Mouse (Mus musculus) forebrain, embryonic 11.5 days (tissue): Measurements from ENCODE around the gene Slc25a33. TPM values are rescaled to one million over a fixed set of nuclear protein-coding genes. Genes with fewer than 3 reads are reported as not detected.

Experiments
- ATAC-seq: fragments of 200-750 bp; cut with Nextera tagmentation; replicated peaks from 2 replicates; pipeline ENCODE4 v1.8.0; 2017; ENCODE audit warnings: moderate TSS enrichment; ENCODE audit not compliant: low FRiP score
- DNase-seq: peaks from one replicate; pipeline ENCODE4 v3.0.0-alpha.2; 2017; ENCODE audit warnings: low spot score
- H3K27ac ChIP-seq: fragments of 300-500 bp; sonication (generic); 2 replicates; pipeline ENCODE4 v1.5.1; 2014; ENCODE audit warnings: low read depth, low read length
- H3K27me3 ChIP-seq: fragments of 300-500 bp; sonication (generic); 2 replicates; pipeline ENCODE4 v1.6.1; 2014; ENCODE audit warnings: mild to moderate bottlenecking, low read length, mixed read lengths; ENCODE audit not compliant: control insufficient read depth, insufficient read depth
- H3K36me3 ChIP-seq: fragments of 300-500 bp; sonication (generic); 2 replicates; pipeline ENCODE4 v1.6.1; 2014; ENCODE audit warnings: mild to moderate bottlenecking, low read length, moderate library complexity, mixed read lengths; ENCODE audit not compliant: control insufficient read depth, insufficient read depth
- H3K4me1 ChIP-seq: fragments of 300-500 bp; sonication (generic); replicated peaks from 2 replicates; pipeline ENCODE4 v1.6.1; 2014; ENCODE audit warnings: low read length, mixed read lengths; ENCODE audit not compliant: control insufficient read depth, insufficient read depth
- H3K4me2 ChIP-seq: fragments of 300-500 bp; sonication (generic); 2 replicates; pipeline ENCODE4 v1.6.1; 2014; ENCODE audit warnings: low read depth, mild to moderate bottlenecking, low read length, moderate library complexity, mixed read lengths; ENCODE audit not compliant: severe bottlenecking
- H3K4me3 ChIP-seq: fragments of 300-500 bp; sonication (generic); 2 replicates; pipeline ENCODE4 v1.5.1; 2014; ENCODE audit warnings: low read depth, low read length
- H3K9ac ChIP-seq: fragments of 300-500 bp; sonication (generic); 2 replicates; pipeline ENCODE4 v1.6.1; 2014; ENCODE audit warnings: low read length
- H3K9me3 ChIP-seq: fragments of 300-500 bp; sonication (generic); 2 replicates; pipeline ENCODE4 v1.6.1; 2016; ENCODE audit warnings: low read length, mixed read lengths; ENCODE audit not compliant: control insufficient read depth
- WGBS: fragments of 180-500 bp; shearing (Covaris S2); extraction: QIAGEN DNeasy Blood & Tissue Kit; methylation state at CpG from one replicate; pipeline ENCODE4 v1.1.7; 2014; 5-methylcytosine and 5-hydroxymethylcytosine counted together
- polyA plus RNA-seq: library from polyadenylated mRNA; unstranded; fragments of >200 nt; fragmentation: Nextera tagmentation; extraction: Ambion mirVana; gene quantifications from 2 replicates; pipeline ENCODE4 v1.2.1, GENCODE M21; 2014

Gene Slc25a33
- polyA plus RNA-seq, 1 experiment from 2014 or later: 12.0 TPM

DNA sequence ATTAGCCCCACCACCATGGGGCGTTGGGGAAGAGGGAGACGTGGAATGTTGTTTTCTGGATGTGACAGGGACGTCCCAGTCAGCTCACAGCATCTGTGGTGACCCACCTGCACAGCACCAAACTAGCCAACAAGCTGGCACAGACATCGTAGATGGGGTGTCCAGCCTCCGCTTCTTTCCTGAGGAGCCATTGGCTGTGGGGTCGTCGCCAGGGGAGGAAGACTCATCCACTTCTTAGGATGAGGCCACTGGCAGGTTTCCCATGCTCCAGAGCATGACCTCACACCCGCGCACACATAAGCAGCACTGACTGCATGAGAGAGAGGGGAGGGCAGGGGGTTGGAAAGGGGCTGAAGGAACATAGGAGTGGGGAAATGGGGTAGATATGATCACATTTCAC, 5.9 kb upstream of the Slc25a33 start:
- no peak for DNase-seq
- no peak for ATAC-seq
- no peak overlapping the region for H3K4me2 ChIP-seq
- no peaks in the 10 kb centered on the region for H3K36me3 ChIP-seq
- WGBS: 81% methylated on average over 9 of the region's 9 CpGs
- H3K9me3 ChIP-seq: no peaks in the 10 kb centered on the region
- H3K27me3 ChIP-seq: peaks cover 12% of the 10 kb centered on the region
- no peak overlapping the region for H3K9ac ChIP-seq
- H3K4me1 ChIP-seq: no peaks in the 10 kb centered on the region
- no peak overlapping the region for H3K4me3 ChIP-seq
- no peak overlapping the region for H3K27ac ChIP-seq

DNA sequence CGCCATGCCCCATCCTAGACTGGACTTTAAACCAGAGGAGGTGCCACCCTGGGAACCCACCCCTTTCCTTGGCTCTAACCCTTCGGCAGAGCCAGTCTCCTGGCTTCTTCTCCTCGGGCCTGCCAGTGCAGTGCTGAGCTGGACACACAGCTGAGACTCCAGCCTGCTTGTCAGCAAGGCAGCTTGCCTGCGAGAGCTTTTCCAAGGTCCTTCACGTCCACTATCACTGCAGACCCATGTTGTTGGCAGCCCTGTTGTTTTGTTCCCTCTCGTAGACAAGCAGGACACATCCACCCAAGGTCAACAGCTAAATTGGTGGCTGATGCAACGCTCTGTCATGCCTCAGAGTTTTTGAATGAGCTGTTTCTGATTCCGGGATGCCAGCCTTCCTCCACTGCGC, 3.0 kb upstream of the Slc25a33 start:
- Histone ChIP-seq H3K9me3 (no peaks in the 10 kb centered on the region), H3K4me3 (no peak overlapping the region), H3K27ac (no peak overlapping the region), H3K27me3 (peaks cover 15% of the 10 kb centered on the region), H3K36me3 (no peaks in the 10 kb centered on the region), H3K4me1 (peaks cover 4% of the 10 kb centered on the region; the same call in 1 of the 2 replicates), H3K9ac (no peak overlapping the region), H3K4me2 (no peak overlapping the region)
- ATAC-seq (no peak), DNase-seq (no peak)
- 84% methylated on average over 9 of the region's 9 CpGs for WGBS

DNA sequence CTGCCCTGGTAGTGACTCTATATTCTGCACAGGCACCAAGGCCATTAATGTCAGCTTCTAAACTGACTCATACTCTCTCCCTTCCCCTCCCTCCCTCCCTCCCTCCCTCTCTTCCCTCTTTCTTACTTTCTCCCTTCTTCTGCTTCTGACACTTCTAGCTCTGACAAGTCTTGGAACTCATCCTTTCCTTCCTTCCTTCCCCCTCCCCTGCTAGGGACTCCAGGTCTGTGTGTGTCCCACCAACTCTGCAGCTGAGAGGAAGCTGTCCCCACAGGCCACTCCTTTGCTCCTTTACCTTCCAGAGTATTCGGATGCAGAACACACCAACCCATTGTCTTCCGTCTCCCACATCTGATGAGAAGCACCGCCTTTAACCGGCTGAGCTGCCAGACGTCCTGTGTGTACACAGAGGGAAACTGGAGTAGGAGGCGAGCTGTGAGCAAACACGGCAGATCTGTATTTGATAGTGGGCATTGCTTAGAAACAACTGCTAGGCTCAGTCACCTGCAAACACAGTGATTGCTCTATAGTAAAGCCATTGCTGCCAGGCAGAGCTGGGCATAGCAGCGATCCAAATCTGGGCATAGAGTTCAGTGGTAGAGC, 1.8 kb upstream of the Slc25a33 start:
- Histone ChIP-seq H3K4me2 (no peak overlapping the region), H3K4me3 (no peak overlapping the region), H3K27ac (no peak overlapping the region), H3K4me1 (peaks cover 4% of the 10 kb centered on the region; the same call in 1 of the 2 replicates), H3K9ac (no peak overlapping the region), H3K27me3 (peaks cover 20% of the 10 kb centered on the region), H3K36me3 (no peaks in the 10 kb centered on the region), H3K9me3 (no peaks in the 10 kb centered on the region)
- WGBS: 39% methylated on average over 8 of the region's 8 CpGs
- DNase-seq (no peak), ATAC-seq (no peak)

DNA sequence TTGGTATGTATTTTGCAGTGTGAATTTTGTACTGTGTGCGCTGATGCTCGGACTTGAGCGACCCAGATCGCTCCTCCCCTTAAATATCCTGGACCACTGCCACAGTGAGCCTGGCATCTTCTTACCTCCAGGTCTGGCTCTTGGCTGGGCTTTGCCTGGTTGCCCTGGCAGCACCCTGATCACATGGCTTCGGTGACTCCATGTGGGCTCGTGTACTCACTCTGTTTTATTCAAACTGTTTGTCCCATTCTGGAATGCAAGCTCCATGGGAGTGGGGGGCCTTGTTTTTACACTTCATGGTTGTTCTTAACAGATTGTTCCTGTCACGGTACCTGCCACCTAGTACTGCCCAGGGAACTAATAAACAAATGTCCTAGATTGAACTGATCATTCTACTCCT, 1.3 kb upstream of the Slc25a33 start:
- Histone ChIP-seq H3K27ac (no peak overlapping the region), H3K9me3 (no peaks in the 10 kb centered on the region), H3K9ac (no peak overlapping the region), H3K4me2 (no peak overlapping the region), H3K4me3 (no peak overlapping the region), H3K36me3 (no peaks in the 10 kb centered on the region), H3K27me3 (peaks cover 25% of the 10 kb centered on the region), H3K4me1 (peaks cover 4% of the 10 kb centered on the region; the same call in 1 of the 2 replicates)
- WGBS: 84% methylated on average over 7 of the region's 7 CpGs
- ATAC-seq (no peak), DNase-seq (no peak)

DNA sequence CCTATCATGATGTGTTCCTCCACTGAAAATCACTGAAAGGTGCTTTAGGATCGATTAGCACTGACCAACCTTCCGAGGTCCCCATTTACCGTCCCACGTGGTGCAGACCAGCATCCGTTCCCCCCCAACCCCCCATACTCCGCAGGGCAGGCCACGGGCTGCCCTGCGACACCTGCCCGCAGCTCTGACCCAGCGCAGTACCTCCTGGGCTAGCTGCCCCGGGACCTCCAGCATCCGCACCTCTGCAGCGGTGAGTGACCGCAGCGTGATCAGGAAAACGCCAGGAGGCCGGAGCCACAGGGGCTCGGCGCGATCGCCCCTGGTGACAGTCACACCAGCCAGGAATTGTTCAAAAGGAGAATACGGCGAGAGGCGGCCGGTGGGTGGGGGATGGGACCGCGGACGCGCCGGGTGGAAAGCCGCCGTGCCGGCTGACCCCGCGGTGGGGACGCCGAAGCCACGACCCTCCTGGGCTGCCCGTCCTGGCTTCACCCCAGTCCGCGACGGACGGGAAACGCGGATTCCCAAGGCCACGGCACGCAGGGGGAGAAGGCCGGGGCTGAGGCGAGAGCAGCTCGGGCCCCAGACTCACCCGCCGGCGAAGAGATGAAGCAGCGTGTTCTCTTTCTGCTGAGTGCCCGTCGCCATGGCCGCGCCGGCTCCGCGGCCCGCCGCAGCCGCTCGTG, 526 bp downstream of the Slc25a33 start:
- Histone ChIP-seq H3K27ac (peak overlapping the region; percentile 31; the same call in 1 of the 2 replicates), H3K27me3 (peaks cover 32% of the 10 kb centered on the region), H3K9ac (peak overlapping the region; percentile 73), H3K4me1 (peaks cover 4% of the 10 kb centered on the region; the same call in 1 of the 2 replicates), H3K36me3 (no peaks in the 10 kb centered on the region), H3K4me3 (peak overlapping the region; percentile 63), H3K9me3 (no peaks in the 10 kb centered on the region), H3K4me2 (peak overlapping the region; percentile 98)
- WGBS: under 1% methylated on average over 57 of the region's 65 CpGs
- ATAC-seq (peak; percentile 70), DNase-seq (peak; percentile 78)

DNA sequence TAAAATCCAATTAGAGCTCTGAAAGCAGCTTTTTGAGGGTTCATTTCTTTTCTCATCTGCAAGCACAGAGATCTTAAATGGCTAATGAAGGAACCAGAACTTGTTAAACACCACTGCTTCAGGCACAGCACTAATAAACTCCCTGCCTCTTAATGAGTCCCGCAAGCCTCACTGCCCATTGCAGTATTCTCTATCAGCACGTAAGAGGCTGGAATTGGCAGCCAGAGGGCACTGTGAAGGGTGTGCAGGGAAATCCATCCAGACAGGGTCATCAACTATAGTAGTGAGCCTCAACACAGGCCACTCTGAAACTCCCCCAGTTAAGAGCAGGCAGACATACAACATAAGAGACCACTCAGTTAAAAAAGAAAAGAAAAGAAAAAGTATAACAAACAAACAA, 1.7 kb downstream of the Slc25a33 start:
- WGBS: 5% methylated on average over 2 of the region's 2 CpGs
- peaks cover 34% of the 10 kb centered on the region for H3K27me3 ChIP-seq

DNA sequence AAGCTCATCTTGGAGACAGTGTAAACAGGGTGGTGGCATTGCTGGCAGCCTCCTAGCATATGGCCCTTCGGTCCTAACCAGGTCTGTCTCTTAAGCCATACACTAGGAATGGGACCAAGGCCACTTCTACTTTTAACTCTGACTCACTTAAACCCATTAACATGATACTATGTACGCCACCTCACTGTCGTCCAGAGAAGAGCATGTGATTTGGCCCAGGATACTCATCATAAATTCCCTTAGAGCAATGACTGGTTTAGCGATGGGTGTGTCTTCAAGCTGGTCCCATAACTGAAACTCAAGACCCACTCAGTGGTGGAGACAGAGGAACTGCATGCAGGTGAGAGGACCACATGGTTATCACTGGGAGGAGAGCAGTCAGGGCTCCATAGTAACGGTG, 8.9 kb downstream of the Slc25a33 start:
- ATAC-seq: no peak
- peaks cover 8% of the 10 kb centered on the region for H3K27me3 ChIP-seq
- WGBS: 94% methylated on average over 5 of the region's 5 CpGs
- no peaks in the 10 kb centered on the region for H3K9me3 ChIP-seq
- no peak overlapping the region for H3K4me3 ChIP-seq
- H3K4me2 ChIP-seq: no peak overlapping the region
- no peak overlapping the region for H3K27ac ChIP-seq
- H3K36me3 ChIP-seq: no peaks in the 10 kb centered on the region
- no peaks in the 10 kb centered on the region for H3K4me1 ChIP-seq
- H3K9ac ChIP-seq: no peak overlapping the region
- DNase-seq: no peak

More for the DNA sequence above, 1.7 kb downstream of the Slc25a33 start:
- no peak overlapping the region; the same call in 1 of the 2 replicates for H3K4me2 ChIP-seq
- peaks cover 4% of the 10 kb centered on the region; the same call in 1 of the 2 replicates for H3K4me1 ChIP-seq
- no peak overlapping the region for H3K9ac ChIP-seq
- H3K4me3 ChIP-seq: no peak overlapping the region
- H3K27ac ChIP-seq: no peak overlapping the region
- no peaks in the 10 kb centered on the region for H3K36me3 ChIP-seq
- ATAC-seq (no peak), DNase-seq (peak; percentile 69)
- no peaks in the 10 kb centered on the region for H3K9me3 ChIP-seq

DNA sequence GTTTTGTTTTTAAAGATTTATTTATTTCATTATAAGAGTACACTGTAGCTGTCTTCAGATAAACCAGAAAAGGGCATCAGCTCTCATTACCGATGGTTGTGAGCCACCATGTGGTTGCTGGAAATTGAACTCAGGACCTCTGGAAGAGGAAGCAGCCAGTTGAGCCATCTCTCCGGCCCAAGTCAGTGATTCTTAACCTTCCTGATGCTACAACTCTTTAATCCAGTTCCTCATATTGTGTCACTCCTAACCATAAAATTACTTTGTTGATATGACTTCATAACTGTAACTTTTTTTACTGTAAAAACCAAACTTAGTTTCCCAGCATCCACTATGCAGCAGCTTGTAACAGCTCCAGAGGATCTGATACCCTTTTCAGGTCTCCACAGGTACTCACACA, 10.7 kb downstream of the Slc25a33 start:
- no peaks in the 10 kb centered on the region for H3K36me3 ChIP-seq
- ATAC-seq (no peak), DNase-seq (no peak)
- no peak overlapping the region for H3K9ac ChIP-seq
- no peak overlapping the region for H3K4me3 ChIP-seq
- no peaks in the 10 kb centered on the region for H3K27me3 ChIP-seq
- H3K4me2 ChIP-seq: no peak overlapping the region
- H3K27ac ChIP-seq: no peak overlapping the region
- 84% methylated on average over 2 of the region's 2 CpGs for WGBS
- no peaks in the 10 kb centered on the region for H3K9me3 ChIP-seq
- H3K4me1 ChIP-seq: no peaks in the 10 kb centered on the region

DNA sequence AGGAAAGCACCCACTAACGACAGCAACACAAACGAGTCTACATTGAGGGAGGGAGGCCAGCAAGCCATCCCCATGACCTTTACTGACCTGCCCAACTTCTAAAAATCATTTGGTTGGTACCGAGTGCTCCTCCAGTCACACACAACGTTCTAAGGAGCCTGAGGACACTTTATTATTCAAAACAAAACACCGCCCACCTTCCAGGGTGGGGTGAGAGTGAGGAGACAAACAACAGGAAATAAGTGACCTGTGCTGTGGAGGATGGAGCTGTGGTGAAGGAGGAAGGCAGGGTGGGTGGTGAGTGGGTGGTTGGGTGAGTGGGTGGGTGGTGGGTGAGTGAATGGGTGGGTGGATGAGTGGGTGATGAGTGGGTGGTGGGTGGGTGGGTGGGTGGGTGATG, 14.6 kb downstream of the Slc25a33 start:
- Histone ChIP-seq H3K36me3 (no peaks in the 10 kb centered on the region), H3K27ac (no peak overlapping the region), H3K9me3 (no peaks in the 10 kb centered on the region), H3K4me2 (no peak overlapping the region), H3K4me3 (no peak overlapping the region), H3K9ac (no peak overlapping the region), H3K27me3 (no peaks in the 10 kb centered on the region), H3K4me1 (no peaks in the 10 kb centered on the region)
- DNase-seq (no peak), ATAC-seq (no peak)
- WGBS: 59% methylated on average over 5 of the region's 5 CpGs
